Mouse (Mus musculus) macrophage (primary cell): Measurements from ENCODE around the gene Sun1. TPM values are rescaled to one million over a fixed set of nuclear protein-coding genes. Genes with fewer than 3 reads are reported as not detected.

Source experiments
- H3K27ac ChIP-seq: fragments of 350-480 bp; formaldehyde crosslinking; 2 replicates; pipeline ENCODE4 v1.9.0; 2021
- H3K36me3 ChIP-seq: fragments of 350-480 bp; formaldehyde crosslinking; 2 replicates; pipeline ENCODE4 v1.9.0; 2021; ENCODE audit errors: inconsistent target
- H3K4me3 ChIP-seq: fragments of 350-480 bp; formaldehyde crosslinking; 2 replicates; pipeline ENCODE4 v1.9.0; 2021; ENCODE audit errors: inconsistent target
- H3K79me2 ChIP-seq: fragments of 350-480 bp; formaldehyde crosslinking; 2 replicates; pipeline ENCODE4 v1.9.0; 2021; ENCODE audit errors: inconsistent target
- WGBS: methylation state at CpG from one replicate; pipeline ENCODE4 v1.1.7; 2026; ENCODE audit warnings: inconsistent platforms; ENCODE audit not compliant: missing documents; 5-methylcytosine and 5-hydroxymethylcytosine counted together
- polyA plus RNA-seq: library from polyadenylated mRNA; stranded (reverse); fragments of 250-400 nt; gene quantifications from 3 replicates; pipeline ENCODE4 v1.2.4, GENCODE M21; 2018; ENCODE audit warnings: inconsistent platforms
- total RNA-seq, 78 experiments: library from RNA; depleted of rRNA; stranded (reverse); fragments of 250-400 nt; gene quantifications; 1 replicate in 9 of 78; 2 replicates in 24 of 78; 3 replicates in 43 of 78; 4 replicates in 2 of 78; pipeline ENCODE4 v1.2.4; 2018; ENCODE audit warnings: inconsistent platforms in 56 of 78

The Sun1 gene
- 10 to 100 TPM in 25 of 26 experiments, 1 to 10 TPM in 1; 7.8 to 51.2 (median 32.8) TPM for total RNA-seq (2018; cell fraction: chromatin; rRNA removed)
- total RNA-seq (2018; cell fraction: cytosol; rRNA removed), result 10 to 100 TPM in 18 of 26 experiments, 1 to 10 TPM in 8; 7.4 to 15.5 (median 10.6) TPM
- total RNA-seq (2018; cell fraction: nucleus; rRNA removed), result 10 to 100 TPM in 25 of 26 experiments, 1 to 10 TPM in 1; 8.9 to 49.9 (median 18.6) TPM
- polyA plus RNA-seq, result 7.6 to 17.2 TPM (median 10.7 TPM) in 3 replicates

DNA sequence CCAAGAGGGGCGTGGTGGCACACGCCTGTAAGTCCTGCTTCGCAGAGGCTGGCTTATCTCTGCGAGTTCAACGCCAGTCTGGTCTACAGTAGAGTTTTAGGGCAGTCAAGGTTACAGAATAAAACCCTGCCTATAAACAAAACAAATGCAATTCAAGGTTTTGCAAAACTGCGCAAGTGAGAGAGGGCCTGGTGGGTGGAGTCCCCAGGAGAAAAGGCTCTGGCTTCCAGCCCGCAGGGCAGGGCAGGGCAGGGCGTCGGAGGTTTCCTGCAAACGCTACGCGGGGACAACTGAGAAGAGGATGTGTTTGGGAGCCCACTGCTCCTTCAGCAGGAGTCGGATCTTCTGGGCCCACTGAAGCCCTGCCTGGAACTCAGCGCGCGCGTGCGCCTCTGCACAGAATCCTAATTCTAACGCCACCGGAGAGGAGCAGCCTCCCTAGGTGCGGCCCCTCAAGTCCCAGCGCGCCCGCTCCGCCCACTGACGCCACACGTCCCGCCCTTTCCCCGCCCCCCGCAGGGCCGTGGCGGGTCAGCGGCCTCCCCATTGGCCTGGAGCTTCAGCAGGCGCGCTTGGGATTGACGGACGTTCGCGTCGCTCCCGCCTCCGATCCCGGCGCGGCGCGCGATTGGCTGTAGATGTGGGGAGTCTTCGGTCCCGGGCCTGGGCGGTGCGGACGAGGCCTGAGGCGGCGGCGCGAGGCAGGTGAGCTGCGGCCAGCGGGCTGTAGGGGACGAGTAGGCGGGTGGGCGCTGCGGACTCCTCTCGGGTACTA is at the start of gene Sun1:
Gene Sun1 (plus strand): TSS at position 643 of the 775 bp plus-strand sequence.
- Histone ChIP-seq H3K79me2 (peaks cover 44% of the 10 kb centered on the region), H3K27ac (peak within 1 kb of the TSS; percentile 40), H3K36me3 (no peaks in the 10 kb centered on the region), H3K4me3 (peak within 1 kb of the TSS; percentile 45)
- WGBS, result 2% methylated on average over 60 of the region's 64 CpGs

DNA sequence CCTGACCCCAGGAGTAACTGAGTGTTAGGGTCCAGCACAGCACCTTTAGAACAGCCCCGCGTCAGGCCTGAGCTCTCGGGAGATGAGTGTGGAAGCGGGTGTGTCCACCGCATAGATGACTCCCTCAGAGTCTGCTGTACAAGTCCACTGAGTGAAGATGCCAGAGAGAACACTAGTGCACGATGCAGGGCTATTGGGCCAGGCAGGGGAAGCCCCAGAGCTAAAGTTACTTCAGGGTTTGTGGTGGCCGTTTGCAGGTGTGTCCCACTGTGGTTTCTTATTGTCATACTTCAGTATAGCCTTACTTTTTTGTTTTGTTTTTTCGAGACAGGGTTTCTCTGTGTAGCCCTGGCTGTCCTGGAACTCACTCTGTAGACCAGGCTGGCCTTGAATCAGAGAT is 39.5 kb upstream of the Sun1 start:
- Histone ChIP-seq H3K79me2 (no peaks in the 10 kb centered on the region), H3K4me3 (no peak overlapping the region), H3K27ac (no peak overlapping the region), H3K36me3 (peaks cover 19% of the 10 kb centered on the region; the same call in 1 of the 2 replicates)
- whole genome bisulfite sequencing, result 72% methylated on average over 8 of the region's 8 CpGs

DNA sequence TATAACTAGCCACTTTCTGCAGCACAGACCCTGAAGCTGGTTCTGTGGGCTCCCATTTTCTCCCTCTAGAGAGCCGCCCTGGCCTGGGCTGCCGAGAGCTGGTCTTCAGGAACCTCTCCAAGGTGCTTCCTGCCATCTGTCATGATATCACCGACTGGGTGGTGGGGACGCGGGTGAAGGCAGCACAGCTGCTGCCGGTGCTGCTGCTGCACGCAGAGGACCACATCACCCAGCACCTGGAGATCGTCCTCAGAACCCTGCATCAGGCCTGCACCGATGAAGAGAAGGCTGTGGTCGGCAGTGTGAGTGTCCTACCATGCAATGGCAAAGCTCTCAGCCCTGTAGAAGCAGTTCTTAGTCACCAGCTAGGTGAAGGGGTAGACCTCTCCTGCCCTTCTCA is 38.8 kb upstream of the Sun1 start:
- 50% methylated on average over 10 of the region's 10 CpGs for WGBS
- no peak overlapping the region for H3K4me3 ChIP-seq
- H3K36me3 ChIP-seq, result peaks cover 18% of the 10 kb centered on the region; the same call in 1 of the 2 replicates
- H3K27ac ChIP-seq, result no peak overlapping the region
- no peaks in the 10 kb centered on the region for H3K79me2 ChIP-seq

DNA sequence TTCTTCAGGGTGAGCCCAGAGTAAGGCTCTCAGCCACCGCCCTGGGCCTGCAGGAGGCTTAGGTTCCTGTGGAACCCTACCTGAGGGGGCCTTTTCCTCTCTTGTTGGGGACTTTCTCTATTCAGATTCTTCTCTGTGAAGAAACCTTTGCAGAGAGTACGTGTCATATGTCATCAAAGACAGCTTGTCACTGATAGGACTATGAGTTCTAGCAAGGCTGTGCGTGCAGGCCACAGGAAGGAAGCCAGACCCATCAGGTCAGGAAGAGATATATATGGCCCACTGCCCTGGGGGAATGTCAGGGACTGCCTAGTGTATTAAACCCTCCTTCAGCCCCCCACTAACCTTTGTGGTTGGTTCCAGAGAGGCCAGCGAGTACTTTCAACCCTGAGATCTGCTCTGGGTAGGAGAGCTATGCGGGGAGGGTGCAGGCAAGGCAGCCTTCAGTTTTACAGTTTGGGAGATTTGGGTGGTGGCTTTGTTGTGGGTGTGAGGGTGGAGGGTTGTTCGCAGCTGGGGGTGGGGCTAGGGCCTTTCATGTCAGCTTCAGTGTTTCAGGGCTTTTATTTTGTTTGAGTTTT is 33.6 kb upstream of the Sun1 start:
- whole genome bisulfite sequencing, result 49% methylated on average over 6 of the region's 6 CpGs
- Histone ChIP-seq H3K36me3 (peaks cover 29% of the 10 kb centered on the region), H3K27ac (no peak overlapping the region), H3K4me3 (no peak overlapping the region), H3K79me2 (no peaks in the 10 kb centered on the region)

DNA sequence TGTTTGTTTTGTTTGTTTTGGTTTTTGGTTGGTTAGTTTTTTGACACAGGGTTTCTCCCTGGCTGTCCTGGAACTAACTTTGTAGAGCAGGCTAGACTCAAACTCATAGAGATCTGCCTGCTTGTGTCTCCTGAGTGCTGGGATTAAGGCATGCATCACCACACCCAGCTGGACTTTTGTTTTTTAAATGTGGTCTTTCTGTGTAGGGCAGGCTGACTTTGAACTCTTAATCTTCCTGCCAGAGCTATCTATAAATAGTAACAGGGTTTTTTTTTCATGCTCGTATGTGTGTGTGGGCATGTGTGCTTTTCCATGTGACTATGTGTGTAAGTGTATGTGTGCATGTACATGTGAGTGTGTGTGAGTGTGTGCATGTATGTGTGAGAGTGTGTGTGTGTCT is 32.9 kb upstream of the Sun1 start:
- H3K79me2 ChIP-seq, result no peaks in the 10 kb centered on the region
- WGBS, result 80% methylated on average over 1 of the region's 1 CpGs
- H3K36me3 ChIP-seq, result peaks cover 29% of the 10 kb centered on the region
- H3K27ac ChIP-seq, result no peak overlapping the region
- H3K4me3 ChIP-seq, result no peak overlapping the region

DNA sequence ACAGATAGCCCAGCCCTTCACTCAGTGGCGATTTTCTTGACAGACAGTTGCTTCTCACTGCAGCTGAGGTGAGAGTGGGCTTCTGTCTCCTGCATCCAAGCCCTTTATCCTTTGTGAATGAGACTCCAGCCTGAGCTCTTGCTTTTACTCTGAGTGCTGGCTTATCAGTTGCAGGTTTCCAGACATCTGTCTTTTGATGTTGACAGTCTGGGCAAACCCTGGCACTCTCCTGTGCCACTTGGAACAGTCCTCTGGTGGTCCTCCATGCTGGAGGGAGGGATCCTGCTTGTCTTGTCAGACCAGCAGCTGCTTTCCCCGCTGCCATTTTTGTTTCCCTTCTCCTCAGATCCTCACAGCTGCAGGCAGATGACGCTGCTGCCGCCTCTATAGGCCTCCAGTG is 28.5 kb upstream of the Sun1 start:
- no peaks in the 10 kb centered on the region for H3K79me2 ChIP-seq

DNA sequence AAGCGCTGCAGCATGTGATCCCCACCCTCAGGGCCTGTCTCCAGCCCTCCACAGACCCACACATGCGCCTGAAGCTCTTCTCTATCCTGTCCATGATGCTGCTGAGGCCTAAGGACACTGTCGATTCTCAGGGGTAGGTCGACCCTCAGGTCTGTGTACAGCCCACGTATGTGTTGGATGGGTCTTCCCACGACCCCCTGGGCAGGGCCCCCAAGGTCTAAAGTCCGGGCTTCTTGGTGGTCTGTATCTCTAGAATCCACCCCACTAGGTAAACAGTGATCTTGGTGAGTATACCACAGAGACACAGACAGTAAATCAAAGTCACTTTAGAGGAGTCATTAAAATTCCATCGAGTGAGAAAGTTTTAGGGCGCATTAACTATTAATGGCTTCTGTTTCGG is 26.3 kb upstream of the Sun1 start:
- Histone ChIP-seq H3K36me3 (peaks cover 20% of the 10 kb centered on the region; the same call in 1 of the 2 replicates), H3K4me3 (no peak overlapping the region)

More for the DNA sequence above, 28.5 kb upstream of the Sun1 start:
- H3K27ac ChIP-seq, result no peak overlapping the region
- H3K36me3 ChIP-seq, result peaks cover 12% of the 10 kb centered on the region
- WGBS, result 85% methylated on average over 4 of the region's 4 CpGs
- H3K4me3 ChIP-seq, result no peak overlapping the region

DNA sequence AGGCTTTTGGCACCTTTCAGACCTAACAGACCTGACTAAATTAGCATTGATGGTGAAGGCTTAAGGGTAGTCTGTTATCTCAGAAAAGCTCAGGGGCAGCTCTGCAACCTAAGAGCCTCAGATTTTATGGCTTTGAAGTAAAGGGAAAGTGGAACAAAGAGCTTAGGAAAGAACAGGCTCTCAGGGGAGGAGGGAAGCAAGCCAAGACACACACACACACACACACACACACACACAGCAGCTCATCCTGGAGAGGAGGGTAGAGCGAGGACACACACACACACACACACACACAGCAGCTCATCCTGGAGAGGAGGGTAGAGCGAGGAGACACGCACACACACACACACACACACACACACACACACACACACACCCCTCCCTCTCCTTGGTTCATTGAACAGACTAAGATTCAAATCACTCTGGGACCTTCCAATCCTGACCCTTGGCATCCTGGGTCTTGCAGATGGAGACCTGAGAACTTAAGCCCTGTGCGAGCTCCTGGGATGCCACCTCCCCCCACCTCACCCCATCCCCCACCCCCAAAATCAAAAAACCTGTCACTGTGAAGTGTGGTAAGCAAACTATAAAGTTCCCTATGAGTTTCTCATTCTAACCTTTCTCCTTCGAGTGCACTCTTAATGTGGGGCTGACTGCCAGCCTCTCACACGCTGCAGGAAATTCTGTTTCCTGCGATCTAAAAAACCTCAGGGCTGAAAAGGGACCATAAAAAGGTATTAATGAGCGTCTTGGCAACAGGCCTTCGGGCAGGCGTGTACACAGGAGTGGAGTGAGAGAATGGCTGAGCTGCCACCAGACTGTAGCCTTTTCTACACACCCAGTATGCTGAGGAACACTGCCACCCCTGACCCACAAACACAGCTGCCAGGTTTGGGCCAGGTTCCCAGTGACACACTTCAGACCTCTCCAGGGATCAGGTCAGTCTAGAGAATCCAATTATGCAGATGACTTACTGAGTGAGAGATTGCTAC is 25.6 kb upstream of the Sun1 start:
- Histone ChIP-seq H3K36me3 (peaks cover 20% of the 10 kb centered on the region; the same call in 1 of the 2 replicates), H3K79me2 (no peaks in the 10 kb centered on the region), H3K27ac (no peak overlapping the region), H3K4me3 (no peak overlapping the region)
- 52% methylated on average over 7 of the region's 10 CpGs for WGBS

More for the DNA sequence above, 26.3 kb upstream of the Sun1 start:
- 66% methylated on average over 10 of the region's 10 CpGs for WGBS
- Histone ChIP-seq H3K79me2 (no peaks in the 10 kb centered on the region), H3K27ac (no peak overlapping the region)

DNA sequence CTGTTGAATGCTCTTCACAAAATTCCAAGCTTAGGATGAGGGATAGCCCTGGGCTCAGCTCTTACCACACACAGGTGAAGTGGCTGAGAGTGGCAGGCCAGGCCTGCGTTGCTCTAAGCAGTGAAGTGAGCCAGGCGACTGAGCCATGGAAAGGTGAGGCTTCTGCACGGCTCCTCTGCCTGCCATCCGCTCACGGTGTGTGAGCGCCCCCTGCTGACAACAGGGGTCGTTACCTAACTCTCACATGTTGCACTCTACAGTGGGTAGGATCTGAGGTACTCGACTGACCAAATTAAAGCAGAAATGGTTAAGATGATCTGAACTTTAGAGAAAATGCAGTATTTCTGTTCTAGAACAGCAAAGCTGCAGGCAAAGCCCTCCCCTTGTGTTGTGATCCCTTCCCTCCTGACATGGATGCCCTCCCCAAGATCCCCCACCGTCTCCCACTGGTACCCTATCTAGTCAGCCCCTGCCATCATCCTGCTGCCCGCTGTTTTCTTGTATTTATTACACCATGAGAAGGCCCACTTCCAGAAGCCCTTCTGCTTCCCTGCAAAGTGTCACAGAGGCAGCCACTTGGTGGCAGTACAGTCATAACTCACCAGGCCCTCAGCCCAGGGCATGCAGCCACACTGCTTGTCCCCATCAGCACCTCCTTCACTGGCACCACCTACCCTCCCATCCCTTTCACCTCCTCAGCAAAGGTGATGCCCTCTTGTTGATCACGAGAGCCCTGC is 21.4 kb upstream of the Sun1 start:
- H3K79me2 ChIP-seq, result no peaks in the 10 kb centered on the region
- peaks cover 16% of the 10 kb centered on the region; the same call in 1 of the 2 replicates for H3K36me3 ChIP-seq
- H3K4me3 ChIP-seq, result no peak overlapping the region
- WGBS, result 30% methylated on average over 11 of the region's 11 CpGs
- no peak overlapping the region for H3K27ac ChIP-seq

DNA sequence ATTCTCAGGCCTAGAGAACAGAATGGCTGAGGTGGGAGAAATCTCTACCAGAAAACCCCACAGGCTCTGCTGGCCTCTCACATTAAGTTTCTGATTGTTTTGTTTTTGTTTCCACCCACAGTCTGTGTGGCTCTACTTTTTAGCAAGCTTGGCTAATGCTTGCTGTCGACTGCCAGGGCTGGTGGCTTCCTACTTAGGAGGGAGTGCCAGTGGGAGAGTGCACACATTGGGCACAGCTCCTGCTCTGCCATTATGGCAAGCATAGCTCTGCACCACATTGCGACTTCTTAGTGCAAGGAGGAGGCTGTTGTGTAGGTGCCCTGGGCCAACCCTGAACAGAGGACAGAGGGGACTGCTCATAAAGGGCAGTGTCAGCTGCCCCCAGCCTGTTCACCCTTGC is 17.3 kb upstream of the Sun1 start:
- Histone ChIP-seq H3K79me2 (no peaks in the 10 kb centered on the region), H3K27ac (no peak overlapping the region), H3K4me3 (no peak overlapping the region), H3K36me3 (peaks cover 11% of the 10 kb centered on the region; the same call in 1 of the 2 replicates)
- WGBS, result 97% methylated on average over 2 of the region's 2 CpGs

DNA sequence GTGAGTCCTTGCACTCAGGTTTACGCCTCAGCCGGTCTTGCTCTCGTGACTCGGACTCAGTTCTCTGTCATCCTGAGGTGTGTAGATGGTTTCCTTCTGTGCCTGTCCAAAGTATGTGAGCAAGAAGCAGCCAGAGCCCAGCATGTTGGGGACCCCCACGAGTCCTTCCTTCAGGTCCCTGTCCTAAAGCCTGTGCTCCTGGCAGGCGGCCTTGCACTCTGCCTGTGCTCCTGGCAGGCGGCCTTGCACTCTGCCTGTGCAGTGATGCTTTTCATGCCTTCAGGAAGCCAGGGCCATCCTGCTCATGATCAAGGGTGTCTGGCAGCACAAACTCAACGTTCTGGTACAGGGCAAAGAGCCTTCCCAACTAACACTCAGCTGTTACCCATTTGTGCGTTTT is 16.8 kb upstream of the Sun1 start:
- H3K79me2 ChIP-seq, result no peaks in the 10 kb centered on the region
- over 99% methylated on average over 7 of the region's 9 CpGs for WGBS
- H3K27ac ChIP-seq, result no peak overlapping the region
- no peak overlapping the region for H3K4me3 ChIP-seq
- H3K36me3 ChIP-seq, result peaks cover 6% of the 10 kb centered on the region; the same call in 1 of the 2 replicates

DNA sequence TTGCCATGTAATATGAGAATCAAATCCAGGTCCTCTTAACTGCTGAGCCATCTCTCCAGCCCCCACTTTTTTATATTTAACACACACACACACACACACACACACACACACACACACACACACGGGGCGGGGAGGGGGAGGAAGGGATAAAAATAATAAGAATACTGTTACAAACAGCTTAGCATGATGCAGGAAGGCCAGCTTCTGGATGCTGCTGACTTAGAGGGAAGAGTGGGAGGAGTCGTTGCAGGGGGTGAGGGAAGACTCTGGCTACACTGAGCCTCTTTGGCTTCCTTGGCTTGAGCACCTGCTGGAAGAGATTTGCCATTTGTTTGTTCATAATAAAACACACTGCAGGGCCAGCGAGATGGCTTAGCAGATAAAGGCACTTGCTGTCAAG is 15.5 kb upstream of the Sun1 start:
- Histone ChIP-seq H3K4me3 (no peak overlapping the region), H3K36me3 (peaks cover 6% of the 10 kb centered on the region; the same call in 1 of the 2 replicates), H3K79me2 (no peaks in the 10 kb centered on the region), H3K27ac (no peak overlapping the region)
- 91% methylated on average over 4 of the region's 4 CpGs for WGBS

DNA sequence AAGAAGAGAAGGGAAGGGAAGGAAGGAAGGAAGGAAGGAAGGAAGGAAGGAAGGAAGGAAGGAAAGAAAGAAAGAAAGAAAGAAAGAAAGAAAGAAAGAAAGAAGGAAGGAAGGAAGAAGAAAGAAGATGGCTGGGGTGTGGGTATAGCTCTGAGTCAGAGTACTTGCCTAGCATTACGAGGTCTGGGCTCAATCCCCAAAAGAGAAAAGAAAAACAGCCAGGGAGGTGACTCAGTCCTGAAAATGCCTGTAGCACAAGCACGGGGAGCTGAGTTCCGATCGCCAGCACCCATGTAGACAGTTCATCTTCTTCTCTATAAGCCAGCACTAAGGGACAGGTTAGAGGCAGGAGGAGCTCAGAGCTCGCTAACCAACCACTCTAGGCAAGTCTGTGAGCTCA is 10.7 kb upstream of the Sun1 start:
- Histone ChIP-seq H3K36me3 (no peaks in the 10 kb centered on the region), H3K27ac (no peak overlapping the region), H3K4me3 (no peak overlapping the region), H3K79me2 (no peaks in the 10 kb centered on the region)
- WGBS, result 94% methylated on average over 5 of the region's 5 CpGs
